Mouse (Mus musculus): ENCODE results near the gene Mef2d.
A peak's percentile ranks its signal among the peaks of the same experiment; 100 is the strongest.
"Not testable (repeated sequence)": the region's sequence is repeated elsewhere in the genome, so short reads cannot be mapped to it uniquely, and the experiment has no call there.

The Mef2d gene

DNA sequence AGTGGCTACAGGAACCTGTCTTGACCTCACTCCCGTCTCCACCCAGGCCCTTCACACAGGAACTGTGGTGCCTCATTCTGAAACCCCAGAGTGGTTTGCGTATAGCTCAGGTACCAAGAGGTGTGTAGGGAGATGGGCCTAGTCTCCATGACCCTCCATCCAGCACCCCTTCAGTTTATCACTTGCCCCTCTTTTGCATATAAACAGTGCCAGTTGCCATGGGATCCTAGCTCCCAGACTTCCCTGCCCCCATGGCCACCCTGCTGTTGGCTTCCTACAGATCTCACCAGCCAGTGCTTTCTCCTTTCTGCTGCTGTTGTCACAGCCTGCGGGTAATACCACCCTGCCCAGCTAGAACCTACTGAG, 8.8 kb downstream of the Mef2d start:
- no peak for DNase-seq

GRCm38 (mm10) chr3:88152056-88152455, 9.9 kb downstream of the Mef2d start:
- DNase-seq, result peak; percentile 65

- no peak for DNase-seq
Measured at GRCm38 (mm10) chr3:88153290-88154011, 11.3 kb downstream of the Mef2d start.

- no peak for DNase-seq
Measured at GRCm38 (mm10) chr3:88154236-88154635, 12.1 kb downstream of the Mef2d start.

- no peak for DNase-seq
Measured at GRCm38 (mm10) chr3:88156817-88157216, 14.6 kb downstream of the Mef2d start.

DNA sequence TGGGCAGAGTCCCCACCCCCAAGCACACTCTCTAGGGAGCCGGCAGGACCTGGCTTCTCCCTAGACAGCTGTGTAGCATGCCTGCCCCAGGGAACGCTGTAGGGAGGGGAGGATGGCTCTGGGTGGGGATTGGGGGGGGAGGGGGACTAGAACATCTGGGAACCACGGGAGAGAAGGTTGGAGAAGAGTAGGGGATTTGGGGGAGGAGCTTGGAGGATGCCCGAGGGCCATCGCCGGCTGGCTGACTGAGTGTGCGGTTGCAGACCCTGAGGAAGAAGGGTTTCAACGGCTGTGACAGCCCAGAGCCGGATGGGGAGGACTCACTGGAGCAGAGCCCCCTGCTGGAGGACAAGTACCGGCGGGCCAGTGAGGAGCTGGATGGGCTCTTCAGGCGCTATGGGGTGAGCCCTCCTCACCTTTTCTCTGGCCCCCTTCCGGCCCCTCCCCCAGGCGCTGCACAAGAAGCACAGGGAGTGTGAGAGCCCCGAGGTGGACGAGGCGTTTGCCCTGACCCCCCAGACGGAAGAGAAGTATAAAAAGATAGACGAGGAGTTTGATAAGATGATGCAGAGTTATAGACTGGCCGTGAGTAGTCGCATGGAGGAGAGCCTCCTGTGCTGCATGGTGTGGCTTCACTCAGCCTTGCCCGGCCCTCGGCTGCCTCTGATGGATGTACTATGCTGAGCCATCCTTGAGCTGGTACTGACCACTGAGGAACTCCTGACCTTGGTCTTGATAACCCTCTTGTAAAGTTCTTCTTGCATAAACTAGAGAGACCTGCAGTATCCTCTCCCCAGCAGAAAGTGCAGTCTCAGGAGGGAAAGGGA, 15.8 kb downstream of the Mef2d start:
- peak; percentile 92 for DNase-seq

GRCm38 (mm10) chr3:88158991-88159390, 16.8 kb downstream of the Mef2d start:
- no peak for DNase-seq

DNA sequence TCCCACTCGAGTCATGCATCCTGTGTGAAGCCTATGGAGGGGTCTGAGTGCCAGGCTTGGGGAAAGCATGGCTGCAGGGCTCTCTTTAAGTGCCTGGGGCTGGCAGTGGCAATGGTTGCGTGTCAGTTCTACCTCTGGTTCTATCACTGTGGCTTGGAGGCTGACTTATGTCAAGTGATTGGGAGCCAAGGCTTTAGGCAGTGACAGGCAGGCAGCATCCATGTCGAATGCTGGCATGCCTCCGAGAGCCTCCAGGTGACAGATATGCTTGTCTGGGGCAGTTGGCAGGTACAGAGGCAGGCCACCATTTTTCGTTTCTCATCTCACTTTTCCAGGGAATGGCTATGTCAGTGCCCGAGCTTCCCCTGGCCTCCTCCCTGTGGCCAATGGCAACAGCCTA, 18.7 kb downstream of the Mef2d start:
- DNase-seq, result no peak

GRCm38 (mm10) chr3:88162259-88162658, 20.1 kb downstream of the Mef2d start:
- DNase-seq, result no peak

DNA sequence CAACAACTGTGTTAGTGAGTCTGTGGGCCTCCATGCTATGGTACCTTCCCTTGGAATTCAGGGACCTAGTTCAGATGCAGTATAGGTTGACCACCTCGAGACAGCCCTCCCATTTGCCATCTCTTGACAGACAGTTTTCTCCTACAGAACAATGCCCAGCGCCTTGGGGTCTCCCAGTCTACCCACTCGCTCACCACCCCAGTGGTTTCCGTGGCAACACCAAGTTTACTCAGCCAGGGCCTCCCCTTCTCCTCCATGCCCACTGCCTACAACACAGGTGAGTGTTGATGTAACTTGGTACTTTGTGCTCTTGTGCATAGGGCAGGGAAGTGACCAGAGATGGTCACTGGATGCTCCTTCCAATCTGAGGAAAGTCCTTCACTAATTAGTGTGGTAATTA, 20.6 kb downstream of the Mef2d start:
- no peak for DNase-seq

- no peak for DNase-seq
Measured at GRCm38 (mm10) chr3:88163847-88164246, 21.7 kb downstream of the Mef2d start.

- DNase-seq, result no peak
Measured at GRCm38 (mm10) chr3:88164263-88164662, 22.1 kb downstream of the Mef2d start.

- no peak for DNase-seq
Measured at GRCm38 (mm10) chr3:88166056-88166455, 23.9 kb downstream of the Mef2d start.

DNA sequence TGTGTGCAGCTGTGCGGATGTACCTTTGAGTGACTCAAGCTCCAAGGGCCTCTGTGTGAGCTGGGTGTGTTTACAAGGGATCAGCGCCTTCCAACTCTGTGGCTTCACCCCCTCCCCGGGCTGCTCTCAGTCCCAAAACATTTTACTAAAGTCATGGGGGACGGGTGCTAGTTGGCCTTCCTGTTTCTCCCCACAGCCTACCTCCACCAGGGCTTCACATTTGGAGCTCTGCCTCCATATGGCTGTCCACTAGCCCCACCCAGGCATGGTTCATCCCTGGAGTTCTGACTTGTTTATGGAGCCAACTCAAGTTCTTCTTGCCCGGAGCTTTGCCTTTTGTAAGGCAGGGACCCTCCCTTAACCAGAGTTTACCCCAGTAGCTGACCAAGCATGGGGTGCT, 28.2 kb downstream of the Mef2d start:
- no peak for DNase-seq

DNA sequence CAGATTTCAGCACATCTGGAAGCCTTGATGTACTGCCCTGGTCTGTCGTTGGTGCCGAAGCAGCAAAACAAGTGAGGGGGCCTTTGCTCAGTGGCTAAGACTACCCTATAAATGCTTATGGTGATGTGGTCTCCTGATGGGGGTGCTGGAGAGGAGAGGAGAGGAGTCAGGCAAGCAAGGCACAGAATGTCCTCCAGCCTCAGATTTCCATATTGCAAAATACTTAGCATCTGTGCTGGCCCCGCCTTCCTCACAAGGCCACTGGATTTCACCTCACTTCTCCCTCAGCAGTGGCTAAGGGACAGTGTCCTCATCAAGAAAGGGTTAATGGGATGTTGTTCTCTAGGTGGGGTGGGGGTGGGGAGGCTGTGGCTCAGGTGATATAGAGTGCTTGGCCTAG, 30.3 kb downstream of the Mef2d start:
- no peak for DNase-seq

DNA sequence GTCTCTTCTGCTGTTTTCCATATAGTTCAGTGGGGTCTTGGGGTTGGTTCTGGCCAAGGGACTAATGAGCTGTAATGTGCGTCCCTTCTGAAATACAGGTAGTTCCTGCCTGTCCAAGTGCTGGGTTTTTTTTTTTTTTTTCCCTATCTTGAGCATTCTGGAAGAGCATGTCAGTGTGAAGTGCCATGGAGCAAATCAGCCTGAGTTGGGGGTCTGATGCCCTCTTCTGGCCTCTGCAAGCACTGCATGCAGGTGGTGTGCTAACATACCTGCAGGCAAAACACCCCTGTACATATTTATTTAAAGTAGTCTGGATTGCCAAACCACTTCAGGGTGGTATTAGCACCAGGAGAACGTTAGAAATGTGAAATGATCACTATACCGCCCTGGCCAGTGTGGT, 31.2 kb downstream of the Mef2d start:
- DNase-seq, result peak; percentile 37

GRCm38 (mm10) chr3:88174894-88175293, 32.7 kb downstream of the Mef2d start:
- no peak for DNase-seq

- no peak for DNase-seq
Measured at GRCm38 (mm10) chr3:88177106-88177505, 34.9 kb downstream of the Mef2d start.

- peak; percentile 99 for DNase-seq
Measured at GRCm38 (mm10) chr3:88177562-88178345, 35.6 kb downstream of the Mef2d start.

GRCm38 (mm10) chr3:88178346-88178733, 36.2 kb downstream of the Mef2d start:
- DNase-seq, result not testable (repeated sequence)

- DNase-seq, result no peak
Measured at GRCm38 (mm10) chr3:88178986-88179385, 36.8 kb downstream of the Mef2d start.

GRCm38 (mm10) chr3:88181374-88181773, 39.2 kb downstream of the Mef2d start:
- DNase-seq, result no peak

GRCm38 (mm10) chr3:88186424-88186823, 44.3 kb downstream of the Mef2d start:
- DNase-seq, result no peak

GRCm38 (mm10) chr3:88191146-88191545, 49.0 kb downstream of the Mef2d start:
- DNase-seq, result no peak

All from embryo, embryonic 11 days (tissue).